Mouse (Mus musculus) megakaryocyte-erythroid progenitor cell, adult 5-6 weeks (primary cell): ENCODE measurements around the gene Pex5. TPM values are rescaled to one million over a fixed set of nuclear protein-coding genes. Genes with fewer than 3 reads are reported as not detected.

Experiments
- ATAC-seq: replicated peaks from 2 replicates; pipeline ENCODE4 v1.8.0; 2016; ENCODE audit warnings: mild to moderate bottlenecking, inconsistent platforms; ENCODE audit not compliant: severe bottlenecking, poor library complexity, low FRiP score, low TSS enrichment
- total RNA-seq, 2 experiments: library from RNA; stranded (forward) in 1 of 2; stranded (reverse) in 1 of 2; fragments of 200-1000, 215-1000 nt in 1 of 2; fragments of >200 nt in 1 of 2; fragmentation: Nextera tagmentation in 1 of 2; gene quantifications; 2 replicates each; pipeline ENCODE4 v1.2.3; 2014 to 2017

The Pex5 gene
- total RNA-seq (2014; fragmentation: Nextera tagmentation) (38.9 and 54.0 TPM in 2 replicates), total RNA-seq (2017) (25.7 and 33.0 TPM in 2 replicates)

DNA sequence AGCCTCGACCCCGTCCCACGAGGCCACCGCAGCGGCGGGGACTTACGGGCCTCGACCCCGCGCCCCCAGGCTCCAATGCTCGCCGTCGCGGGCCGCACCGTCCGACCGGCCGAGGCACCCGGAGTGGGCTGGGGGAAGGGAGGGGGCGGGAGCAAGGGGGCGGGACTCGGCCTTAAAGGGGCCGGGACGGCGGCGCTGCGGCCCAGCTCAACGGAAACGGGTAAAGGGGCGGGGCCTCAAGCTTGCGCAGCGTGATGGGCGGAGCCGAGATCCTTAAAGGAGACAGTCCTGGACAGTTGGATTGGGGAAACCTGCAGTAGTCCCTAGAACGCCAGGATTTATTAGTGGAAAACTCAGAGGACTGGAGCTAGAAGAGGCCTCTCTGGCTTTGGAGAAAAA lies at the start of gene Pex5:
Gene Pex5 (minus strand): TSS at position 141 of the 399 bp plus-strand sequence.
- peak; percentile 80 for ATAC-seq

DNA sequence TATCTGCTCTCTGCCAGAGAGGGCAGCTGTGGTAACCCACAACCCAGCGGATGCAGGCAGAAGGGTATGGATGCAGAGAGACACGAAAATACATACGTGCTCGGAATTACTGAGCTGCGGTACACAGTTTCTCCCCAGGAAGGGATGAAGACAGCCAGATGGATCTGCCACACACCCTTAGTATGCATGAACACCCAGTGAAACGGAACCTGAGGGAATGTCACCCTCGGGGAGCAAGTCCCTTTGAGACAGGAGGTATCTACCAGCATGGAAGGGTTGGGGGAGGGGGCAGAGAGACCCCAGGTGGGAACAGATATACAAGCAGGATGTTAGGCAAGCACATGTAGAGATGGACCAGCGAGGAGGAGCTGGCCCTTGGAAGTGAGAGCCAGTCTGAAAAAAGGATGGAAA lies 49.0 kb upstream of the Pex5 start:
- ATAC-seq: peak; percentile 19; the same call in 1 of the 2 replicates

DNA sequence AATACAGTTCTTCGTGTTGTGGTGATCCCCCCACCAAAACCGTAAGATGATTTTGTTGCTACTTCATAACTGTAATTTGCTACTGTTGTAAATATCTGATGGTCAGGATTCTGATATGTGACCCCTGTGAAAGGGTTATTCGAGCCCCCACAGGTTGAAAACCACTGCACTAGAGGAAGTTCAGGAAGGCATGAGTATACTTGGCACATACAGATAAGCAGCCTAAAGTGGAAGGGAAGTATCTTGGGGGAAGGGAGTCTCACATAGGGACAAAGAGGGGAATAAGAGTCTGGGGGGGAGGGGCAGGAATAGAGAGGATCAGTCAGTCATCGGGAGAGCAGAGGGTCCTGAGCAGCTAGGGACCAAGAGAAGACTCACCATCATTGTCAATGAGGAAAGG lies 44.5 kb upstream of the Pex5 start:
- ATAC-seq: no peak

DNA sequence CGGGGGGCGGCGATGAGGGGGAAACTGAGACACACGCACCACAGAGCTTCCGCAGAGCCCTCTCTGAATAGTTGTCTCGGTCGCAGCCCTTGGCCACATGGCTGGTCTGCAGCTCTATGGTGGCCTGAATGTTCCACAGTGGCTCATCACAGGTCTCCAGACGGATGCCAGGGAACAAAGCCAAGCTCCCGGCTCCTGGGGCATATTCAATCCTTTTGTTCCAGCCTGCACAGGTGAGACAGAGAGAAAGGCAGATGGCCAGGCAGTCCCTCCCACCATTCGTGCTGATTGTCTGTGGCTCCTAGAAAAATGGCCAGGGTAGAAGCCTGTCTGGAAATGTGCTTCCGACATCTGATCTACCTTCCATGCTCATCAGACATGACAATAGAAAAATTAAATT lies 43.6 kb upstream of the Pex5 start:
- no peak for ATAC-seq

DNA sequence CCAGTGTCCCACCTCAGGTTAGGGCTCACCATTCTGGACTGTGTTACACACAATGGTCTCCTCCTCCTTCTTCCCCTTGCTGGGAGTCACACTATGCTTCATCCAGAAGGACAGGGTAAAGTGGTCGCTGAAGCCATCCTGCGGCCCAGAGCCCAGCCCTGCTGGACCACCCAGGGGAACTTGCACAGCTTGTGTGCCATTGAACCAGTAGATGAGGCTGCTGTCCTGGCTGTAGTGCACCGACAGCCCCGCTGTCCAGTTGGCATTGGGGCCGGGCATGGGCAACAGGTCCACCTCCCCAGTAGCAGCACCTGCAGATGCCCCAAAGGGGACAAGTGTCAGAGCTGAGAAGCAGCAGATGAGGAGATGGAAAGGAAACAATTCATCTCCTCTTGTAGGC lies 43.0 kb upstream of the Pex5 start:
- no peak for ATAC-seq

DNA sequence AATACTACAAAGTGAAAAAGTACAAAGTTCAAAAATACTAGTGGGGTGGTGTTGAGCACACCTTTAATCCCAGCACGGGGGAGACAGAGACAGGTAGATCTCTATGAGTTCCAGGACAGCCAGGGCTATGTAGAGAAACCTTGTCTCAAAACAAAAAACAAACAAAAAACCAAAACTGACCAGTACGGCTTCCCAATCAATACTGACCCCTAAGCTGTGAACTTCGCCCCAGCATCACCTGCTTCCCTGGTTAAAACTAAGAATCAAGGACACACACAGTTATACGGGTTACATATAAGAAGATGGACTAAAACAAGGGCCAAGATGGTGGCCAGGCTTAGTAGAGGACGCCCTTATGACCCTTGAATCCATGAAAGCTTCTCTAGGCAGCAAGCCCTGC lies 41.4 kb upstream of the Pex5 start:
- no peak for ATAC-seq

DNA sequence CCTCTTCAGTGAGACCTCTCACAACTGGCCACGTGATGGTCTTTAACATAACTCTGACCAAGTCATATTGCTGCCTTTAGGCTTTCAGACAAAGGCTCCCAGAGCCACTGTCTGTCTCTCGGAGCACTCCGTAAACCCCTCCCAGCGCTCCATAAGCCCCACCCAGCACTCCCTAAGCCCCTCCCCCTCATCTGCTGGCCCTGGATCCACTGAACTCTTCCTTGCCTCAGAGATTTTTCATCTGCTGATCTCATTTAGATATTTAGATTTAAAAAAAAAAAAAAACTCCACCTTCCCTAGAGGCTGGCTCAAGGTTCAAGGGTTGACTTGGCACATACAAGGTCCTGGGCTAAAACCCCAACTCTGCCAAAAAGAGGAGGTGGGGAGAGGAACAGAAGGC lies 38.9 kb upstream of the Pex5 start:
- ATAC-seq: no peak

DNA sequence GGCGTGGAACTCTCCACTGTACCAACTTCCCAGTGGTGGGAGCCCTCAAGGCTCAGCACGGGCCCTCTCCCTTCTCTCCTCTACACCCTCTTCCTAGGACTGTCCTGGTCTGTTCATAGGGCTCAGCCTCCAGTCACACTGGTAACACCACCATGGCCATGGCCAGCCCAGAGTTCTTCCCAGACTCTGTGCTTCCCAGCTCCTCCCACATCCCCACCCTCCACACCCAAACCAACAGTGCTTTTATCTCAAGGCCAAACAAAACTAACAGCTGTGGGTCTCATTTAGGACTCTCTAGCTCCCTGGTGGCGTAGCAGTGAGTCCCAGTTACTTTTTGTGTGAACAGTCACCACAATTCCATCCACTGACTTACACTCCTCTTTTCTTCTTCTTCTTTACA lies 37.1 kb upstream of the Pex5 start:
- peak; percentile 62 for ATAC-seq

DNA sequence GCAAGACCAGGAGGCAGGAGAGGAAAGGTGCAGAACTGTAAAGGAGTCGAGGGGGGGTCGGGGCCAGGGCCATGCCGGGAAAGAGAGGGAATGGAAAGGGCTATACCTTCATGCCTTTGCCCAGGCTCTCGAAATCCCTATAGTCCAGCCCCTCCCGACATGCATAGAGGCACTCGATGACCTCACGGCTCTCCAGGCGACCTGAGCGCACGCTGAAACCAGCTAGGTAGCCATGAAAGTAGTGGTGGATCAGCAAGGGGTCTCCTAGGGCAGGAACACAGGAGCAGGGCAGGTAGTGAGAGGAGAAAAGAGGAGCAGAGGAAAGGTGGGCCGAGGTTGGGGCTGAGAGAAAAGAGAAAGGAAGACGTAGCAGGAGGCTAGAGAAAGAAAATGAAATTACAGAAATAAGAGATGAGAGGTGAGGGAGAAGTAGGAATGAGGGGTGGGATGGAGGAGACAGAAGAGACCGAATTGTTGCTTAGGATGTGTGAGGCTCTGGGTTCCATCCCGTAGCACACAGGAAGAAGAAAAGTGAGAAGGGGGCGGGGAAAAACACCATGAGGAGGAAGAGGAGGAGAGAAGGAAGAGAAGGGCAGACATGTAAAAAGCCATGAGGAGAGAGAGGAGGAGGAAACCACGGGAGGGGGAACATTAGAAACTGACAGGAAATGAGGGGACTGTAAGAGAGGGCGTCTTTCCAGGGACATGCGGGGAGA lies 35.0 kb upstream of the Pex5 start:
- ATAC-seq: no peak

DNA sequence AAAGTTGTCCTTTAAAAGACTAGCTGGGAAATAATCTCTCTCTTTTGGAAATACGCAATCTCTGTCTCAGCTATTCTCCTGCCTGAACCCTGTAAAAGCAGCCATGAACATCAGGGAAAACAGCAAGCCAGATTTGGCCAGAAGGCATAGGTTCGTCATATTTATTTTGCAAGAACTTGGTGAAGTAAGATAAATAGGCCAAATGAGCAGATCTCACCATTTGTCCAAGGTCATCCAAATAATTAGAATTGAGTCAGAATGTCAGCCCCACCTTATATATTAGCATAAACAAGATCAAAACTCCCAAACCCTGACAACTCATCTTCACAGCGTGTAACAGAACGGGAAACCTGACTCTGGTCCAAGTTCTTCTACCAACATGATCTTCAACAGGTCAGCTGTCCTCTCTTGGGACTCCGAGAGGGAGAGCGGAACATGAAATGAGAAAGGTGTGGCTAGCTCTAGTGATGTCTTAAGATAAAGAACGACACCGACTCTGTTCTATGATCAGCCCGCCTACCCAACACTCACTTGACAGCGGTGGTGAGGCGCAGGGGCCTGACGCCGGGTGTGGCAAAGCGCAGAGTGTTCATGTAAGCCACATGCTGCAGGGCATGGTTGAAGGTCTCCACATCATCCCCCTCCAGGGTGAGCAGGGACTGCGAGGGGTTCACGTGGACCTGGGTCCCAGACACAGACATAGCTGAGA lies 34.2 kb upstream of the Pex5 start:
- ATAC-seq: no peak

DNA sequence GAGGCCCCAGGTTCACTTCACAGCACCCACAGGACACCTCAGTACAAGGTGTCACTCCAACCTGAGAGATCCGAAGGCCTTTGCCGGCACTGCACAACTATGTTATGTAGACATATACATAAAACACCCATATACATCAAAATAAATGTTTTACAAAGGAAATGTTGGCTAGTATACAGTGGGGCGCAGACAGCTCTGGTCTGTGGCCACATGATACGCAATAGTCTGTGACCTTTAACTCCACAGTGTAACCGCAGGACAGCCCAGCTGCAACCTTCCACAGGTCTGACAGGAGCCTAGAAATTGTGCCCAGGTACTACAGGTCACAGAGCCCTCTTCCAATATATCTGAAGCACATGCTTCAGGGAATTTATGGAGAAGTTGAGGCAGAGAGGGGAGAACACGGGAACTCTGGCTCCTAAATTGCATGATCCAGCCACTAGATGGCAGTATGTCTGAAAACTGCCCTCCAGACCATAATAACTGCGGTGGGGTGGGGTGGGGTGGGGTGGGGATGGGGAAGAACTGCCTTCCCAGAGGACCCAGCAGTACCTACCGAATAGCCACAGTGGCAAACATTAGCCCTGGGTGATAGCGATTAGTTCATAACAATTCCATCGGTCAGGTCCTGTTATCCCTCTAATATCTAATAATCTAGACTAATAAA lies 33.5 kb upstream of the Pex5 start:
- peak; percentile 38; the same call in 1 of the 2 replicates for ATAC-seq

DNA sequence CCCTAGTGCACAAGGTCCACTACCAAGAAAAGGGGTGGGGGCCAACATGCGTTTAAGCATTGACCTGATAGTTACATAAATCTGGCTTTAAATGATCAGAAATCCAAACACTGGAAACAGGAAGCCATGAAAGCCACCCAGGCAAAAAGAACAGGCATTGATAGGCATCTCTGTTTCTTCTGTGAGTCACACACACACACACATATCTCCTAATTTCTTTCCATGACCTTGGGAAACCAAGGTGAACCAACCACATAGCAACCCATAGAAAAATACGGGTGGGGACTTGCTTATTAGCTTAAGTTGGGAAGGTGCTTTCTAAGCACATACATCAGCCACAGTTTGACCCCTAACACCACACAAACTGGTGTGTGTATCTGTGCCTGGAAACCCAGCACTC lies 32.5 kb upstream of the Pex5 start:
- ATAC-seq: no peak

DNA sequence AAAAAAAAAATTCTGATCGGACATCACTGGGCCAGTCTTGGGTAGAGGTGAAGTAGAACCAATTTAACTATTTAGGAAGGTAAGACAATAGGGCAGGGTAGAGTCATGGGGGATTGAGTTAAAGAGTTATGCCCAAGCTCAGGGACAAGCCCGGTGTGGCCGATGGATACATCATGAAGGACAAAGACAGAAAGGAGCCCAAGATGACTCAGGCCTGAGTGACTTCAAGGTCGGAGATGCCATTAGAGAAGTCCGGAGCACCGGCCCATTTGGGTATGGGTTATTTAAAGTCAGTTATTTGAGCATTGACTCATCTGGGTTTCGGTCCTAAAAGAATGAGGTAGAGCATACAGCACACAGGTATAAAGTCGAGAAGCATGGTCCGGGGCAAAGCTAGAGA lies 31.6 kb upstream of the Pex5 start:
- ATAC-seq: no peak

DNA sequence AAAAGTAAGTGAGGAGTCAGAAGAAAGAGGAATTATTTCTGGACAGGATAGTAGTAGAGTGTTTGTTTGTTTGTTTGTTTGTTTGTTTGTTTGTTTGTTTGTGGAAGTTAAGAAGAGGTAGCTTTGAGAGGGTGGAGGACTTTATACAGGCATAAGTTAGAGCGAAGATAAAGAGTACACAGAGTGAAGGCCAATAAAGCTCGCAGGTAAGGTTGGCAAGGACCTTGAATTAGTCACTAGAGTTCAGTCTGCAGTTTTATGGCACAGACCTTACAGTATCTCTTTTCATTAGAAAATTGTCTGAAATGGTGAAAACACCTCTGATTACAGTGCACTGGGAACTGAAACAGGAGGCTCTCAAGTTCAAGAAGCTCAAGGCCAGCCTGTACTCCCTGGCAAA lies 31.2 kb upstream of the Pex5 start:
- ATAC-seq: no peak

DNA sequence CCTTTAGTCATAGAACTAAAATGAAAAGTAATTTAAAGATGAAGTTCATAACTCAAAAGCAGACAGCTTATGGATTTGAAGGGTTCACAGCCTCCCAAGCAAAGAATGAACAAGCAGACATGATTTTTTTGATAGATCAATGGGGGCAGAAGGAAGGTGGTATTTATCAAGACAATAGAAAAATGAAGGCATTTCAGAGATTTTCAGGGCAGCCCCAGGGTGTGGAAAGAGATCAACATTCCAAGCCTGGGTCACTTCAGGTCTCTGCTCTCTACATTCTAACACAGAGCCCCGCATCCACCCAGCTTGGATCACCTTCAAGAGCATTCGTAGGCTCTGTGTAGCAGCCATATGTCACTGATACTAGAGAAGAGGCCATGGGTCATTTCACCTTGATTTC lies 28.5 kb upstream of the Pex5 start:
- no peak for ATAC-seq

DNA sequence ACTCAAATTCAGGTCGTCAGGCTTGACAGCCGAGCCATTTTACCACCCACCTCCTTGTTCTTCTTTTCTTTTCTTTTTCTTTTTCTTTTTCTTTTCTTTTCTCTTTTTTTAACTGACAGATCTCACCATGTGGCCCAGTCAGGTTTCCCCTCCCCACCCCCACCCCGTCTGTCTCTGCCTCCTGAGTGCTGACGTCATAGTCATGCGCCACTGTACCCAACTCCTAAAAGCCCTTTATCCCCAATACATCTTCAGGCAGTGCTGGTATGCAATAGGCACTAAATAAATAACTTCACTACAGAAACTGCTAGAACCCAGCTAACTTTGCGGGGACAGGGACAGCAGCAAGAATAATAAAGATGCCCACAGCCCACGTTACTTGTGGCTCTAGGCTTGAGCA lies 21.4 kb upstream of the Pex5 start:
- ATAC-seq: no peak

DNA sequence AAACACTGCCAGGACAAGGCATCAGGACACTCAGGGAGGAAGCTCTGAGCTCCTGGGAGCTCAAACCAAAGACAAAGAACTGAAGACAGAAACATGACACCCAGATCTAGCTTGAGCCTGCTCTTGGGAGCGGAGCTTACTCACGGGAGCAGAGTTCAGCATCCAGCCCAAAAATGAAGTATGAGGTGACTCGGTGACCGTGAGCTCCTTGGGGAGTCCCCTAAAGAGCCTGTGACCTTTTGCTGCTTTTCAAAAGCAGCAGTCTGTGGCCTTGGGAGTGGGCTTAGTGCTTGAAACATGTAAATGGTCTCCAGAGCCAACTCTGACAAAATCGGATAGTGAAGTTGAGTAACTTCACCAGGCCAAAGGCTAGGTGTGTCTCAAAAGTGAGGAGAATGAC lies 20.3 kb upstream of the Pex5 start:
- no peak for ATAC-seq

DNA sequence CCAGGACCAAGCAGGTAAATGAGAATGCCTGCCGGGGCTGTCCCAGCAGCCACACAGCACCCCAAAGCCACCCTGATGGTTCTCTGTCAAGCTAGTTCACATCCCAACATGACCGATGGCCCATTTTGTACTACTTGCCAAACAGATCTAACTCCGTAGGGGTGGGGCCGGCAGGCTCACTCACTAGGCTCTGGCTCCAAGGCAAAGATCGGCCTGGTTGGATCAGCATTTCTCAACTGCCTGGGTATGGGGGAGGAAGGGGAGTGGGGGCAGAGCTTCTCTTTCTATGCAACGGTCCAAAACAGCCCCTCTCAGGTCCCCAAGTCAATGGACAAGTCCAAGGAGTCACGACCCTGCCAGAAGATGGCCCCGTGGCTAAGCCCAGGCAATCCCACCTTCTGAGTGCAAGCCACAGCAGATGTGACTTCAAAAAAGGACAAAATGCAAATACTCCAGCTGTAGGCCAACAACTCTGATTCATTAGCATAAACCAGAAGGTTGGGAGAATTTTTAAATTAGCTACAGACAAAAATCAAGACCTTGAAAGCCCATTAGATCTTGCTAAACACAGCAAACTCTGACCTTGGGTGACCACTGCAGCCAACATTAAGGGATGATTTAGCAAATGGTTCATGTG lies 18.9 kb upstream of the Pex5 start:
- no peak for ATAC-seq

DNA sequence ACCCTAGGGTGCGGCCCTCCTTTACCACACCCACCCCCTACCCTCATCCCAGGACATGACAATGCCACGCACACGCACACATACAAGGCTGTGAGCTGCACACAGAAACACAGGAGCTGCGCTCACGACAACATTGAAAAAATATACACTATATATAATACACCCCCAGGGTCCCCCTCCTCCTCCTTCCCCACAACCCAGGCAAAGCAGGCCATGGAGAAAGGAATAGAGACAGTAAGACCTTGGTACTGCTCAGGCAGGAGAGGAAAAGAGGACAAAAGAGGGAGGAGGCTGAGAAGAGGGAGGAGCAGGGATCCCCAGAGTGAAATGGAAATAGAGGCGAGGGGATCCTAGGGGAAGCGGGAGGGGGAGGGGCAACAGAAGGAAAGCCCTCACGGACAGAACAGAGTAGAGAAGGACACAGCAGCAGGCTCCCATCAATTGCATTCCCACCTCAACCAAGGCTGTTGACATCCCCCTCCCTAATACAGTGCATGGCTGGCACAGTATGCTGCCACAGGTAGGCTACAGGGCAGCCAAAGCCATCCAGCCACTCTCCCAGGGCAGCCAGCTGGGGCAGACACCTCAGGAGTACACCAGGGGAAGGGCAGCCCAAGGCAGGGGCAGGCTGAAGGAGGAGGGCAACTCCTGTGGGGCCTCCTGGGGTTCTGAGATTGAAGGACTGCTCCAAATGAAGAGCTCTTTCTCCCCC lies 16.1 kb upstream of the Pex5 start:
- ATAC-seq: no peak

DNA sequence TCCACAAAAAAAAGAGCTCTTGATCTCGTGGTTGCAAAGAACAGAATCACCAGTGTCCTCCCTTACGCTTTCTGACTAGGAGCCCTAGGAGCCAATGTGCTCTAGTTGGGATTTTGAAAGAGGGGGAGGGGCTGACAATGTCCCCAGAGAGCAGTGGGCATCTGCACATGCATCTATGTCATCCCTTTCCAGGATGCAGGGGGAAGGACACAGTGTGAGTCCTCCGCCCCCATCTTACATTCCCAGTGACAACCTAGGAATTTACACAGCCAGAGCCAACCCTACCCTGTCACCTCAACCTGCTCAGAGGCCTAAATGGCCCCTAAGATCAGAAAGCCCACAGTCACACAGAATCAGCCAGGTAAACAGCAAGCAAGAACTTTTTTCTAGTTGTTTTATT lies 15.5 kb upstream of the Pex5 start:
- no peak for ATAC-seq
